Mouse (Mus musculus) ES-CJ7 (cell line): Measurements from ENCODE around the gene Aldh18a1.

Source experiments
- DNase-seq: peaks from one replicate; pipeline ENCODE4 v3.0.0; 2011; ENCODE audit warnings: low read depth, low spot score

The Aldh18a1 gene

DNA sequence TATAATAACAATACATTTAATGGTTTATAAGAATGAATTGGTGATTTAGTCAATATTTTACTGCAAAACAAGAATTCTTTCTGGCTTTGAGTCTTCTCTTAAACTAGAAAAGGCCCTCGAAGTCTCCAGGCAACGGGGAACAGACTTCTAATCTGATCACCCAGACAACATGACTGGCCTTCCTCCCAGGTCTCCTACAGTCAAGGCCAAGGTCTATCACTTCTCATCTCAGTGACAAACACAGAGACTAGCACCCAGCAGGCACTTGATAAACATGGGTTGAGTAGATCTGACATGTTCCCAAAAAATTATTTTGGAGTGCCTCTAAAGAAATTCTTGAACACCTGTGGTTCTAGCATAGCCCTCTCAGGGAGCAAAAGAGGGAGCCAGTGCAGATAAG is 57.9 kb downstream of the Aldh18a1 start:
- DNase-seq, result no peak

DNA sequence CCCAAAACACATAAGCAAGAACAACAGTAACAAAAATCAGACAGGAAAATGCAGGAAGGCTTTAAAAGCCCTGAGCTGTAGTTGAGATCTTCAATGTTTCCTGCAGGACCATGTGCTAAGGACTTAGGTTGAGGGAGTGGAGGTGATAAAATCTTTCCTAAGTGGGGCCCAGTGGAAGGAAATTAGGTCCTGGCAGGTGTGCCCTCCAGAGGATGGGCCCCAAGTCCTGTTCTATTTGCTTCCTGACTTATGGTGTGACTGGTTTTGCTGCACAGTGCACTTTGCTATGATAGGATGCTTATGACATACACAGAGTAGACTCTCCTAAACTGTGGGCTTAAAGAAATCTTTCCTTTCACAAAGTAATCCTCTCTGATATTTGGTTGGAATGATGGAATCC is 60.0 kb downstream of the Aldh18a1 start:
- no peak for DNase-seq

DNA sequence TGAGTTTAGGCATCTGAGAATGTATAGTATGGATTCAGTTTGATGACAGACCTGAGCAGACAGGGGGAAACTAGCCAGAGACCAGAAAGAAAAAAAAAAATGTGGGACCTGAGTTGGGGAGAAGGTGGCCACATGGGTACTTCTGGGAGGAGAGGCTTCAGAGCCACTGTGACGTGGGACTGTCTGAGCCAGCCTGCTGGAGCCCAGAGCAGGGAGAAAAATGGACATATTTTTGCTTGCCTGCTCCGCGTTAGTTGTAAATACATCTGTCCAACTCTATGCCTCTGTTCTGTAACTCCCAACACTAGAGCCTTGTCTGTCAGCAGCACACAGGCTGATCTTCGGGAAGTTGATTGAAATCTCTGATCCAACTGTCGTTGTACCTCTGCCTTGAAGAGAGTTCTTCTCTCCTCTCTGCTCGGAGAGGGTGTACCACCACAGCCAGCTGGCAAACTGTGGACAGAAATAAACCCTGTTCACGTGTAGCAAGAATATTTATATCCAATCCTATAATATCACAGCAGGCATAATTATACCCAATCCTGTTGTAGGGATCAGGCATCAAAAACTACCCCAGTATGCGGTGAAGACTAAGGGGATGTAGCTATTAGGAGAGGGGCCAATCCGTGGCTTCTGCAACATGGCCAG is 61.8 kb downstream of the Aldh18a1 start:
- no peak for DNase-seq

DNA sequence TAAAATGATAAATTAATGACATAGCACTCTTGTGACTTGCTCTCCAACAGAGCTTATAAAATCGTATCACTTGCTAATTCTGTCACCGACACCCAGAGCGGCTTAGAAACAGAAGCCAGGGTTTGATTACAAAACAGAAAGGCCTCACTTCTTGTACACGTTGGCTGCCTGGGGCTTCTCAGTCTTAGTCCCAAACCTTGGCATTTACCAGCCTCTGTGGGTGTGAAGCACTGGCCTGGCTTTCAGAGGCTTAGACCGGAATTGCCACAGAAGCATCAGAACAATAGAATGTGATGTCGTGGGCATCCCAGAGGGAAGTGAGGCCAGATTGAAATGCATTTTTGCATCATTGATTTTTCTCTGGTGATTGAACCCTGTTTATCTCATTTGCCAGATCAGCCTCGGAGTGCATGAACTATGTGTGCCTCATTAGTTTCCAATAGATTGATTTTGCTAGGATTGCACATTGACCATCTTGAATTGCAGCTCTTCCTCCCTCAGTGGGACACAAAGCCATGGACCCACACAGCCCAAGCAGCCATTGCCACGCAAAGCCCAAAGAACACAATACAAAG is 64.7 kb downstream of the Aldh18a1 start:
- no peak for DNase-seq

DNA sequence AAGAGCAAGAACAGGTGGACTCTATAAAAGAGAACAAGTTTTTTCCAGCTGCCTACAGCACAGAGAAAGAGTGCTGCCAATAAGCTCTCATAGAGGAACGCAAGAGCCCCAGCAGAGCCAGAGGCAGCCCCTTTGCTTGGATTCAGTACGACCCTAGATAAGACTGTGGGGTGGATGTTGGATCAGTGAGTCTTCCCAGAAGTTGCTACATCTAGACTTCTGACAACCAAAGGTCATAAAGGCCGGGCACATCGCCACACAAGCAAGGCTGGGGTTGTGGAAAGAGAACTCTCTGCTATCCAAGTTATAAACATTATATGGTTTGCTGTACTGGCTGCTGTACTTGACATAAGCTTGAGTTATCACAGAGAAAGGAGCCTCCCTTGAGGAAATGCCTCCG is 67.9 kb downstream of the Aldh18a1 start:
- no peak for DNase-seq

DNA sequence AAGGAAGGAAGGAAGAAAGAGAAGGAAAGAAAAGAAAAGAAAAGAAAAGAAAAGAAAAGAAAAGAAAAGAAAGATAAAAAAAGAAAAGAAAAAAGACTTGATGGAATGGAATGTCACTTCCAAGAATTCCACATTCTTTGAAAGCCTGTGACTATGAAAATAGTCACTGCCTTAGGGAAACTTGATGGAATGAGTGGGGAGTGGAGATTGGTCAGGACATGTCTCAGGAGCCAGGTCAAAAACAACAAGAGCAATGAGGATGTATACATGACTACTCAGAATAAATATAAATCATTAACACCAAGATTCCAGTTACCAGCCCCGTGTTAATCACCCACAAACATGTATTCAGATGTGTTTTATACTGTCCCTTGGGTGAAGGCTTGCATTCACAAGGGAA is 69.6 kb downstream of the Aldh18a1 start:
- no peak for DNase-seq

DNA sequence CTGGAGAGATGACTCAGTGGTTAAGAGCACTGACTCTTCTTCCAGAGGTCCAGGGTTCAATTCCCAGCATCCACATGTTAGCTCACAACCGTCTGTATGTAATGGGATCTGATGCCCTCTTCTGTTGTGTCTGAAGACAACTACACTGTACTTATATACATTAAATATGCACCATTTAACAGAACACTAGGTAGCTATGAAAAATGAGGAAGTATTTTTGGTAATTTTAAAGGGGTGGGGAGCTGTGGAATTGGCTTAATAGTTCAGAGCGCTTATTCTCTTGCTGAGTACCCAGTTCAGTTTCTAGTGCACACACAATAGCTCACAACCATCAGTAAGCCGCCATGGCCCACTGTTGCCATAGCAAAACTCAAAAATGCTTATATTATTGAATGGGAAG is 72.7 kb downstream of the Aldh18a1 start:
- DNase-seq, result no peak

DNA sequence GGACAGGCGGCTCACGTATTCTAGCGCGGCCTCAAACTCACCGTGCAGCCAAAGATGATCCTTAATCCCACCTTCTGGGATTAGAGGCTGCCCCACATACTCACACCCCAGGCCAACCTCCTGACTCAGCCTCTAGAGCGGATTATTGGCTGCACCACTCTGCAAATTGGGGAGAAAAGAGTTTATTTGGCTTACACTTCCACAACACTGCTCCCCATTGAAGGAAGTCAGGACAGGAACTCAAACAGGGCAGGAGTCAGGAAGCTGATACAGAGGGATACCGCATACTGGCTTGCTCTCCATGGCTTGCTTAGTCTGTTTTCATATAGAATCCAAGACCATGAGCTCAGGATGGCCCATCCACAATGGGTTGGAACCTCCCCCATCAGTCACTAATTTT is 73.9 kb downstream of the Aldh18a1 start:
- no peak for DNase-seq

DNA sequence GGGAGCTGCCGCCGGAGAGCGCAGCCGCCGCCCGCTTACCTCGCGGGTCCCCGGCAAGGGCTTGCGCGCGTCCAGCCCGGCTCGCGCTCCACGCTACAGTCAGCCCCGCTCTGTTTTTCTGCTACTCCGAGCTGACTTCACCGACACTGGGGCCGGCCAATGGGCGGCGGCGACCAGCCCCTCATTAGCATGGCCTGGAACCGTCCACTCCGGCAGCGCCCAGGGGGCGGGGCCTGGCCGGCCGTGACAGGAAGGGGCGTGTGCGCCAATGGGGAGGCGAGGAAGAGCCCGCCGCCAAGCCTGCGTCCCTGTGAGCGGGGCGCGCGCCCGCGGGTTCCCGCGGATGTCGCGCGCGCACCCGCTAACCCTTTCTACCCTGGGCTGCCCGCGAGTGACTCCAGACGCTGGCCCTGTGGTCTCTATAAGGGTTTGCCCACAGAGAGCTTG is 74.6 kb downstream of the Aldh18a1 start, which contains the start of gene Sorbs1:
Sorbs1 (minus strand) TSS at position 148 of the 447 bp plus-strand sequence.
- peak; percentile 93 for DNase-seq

DNA sequence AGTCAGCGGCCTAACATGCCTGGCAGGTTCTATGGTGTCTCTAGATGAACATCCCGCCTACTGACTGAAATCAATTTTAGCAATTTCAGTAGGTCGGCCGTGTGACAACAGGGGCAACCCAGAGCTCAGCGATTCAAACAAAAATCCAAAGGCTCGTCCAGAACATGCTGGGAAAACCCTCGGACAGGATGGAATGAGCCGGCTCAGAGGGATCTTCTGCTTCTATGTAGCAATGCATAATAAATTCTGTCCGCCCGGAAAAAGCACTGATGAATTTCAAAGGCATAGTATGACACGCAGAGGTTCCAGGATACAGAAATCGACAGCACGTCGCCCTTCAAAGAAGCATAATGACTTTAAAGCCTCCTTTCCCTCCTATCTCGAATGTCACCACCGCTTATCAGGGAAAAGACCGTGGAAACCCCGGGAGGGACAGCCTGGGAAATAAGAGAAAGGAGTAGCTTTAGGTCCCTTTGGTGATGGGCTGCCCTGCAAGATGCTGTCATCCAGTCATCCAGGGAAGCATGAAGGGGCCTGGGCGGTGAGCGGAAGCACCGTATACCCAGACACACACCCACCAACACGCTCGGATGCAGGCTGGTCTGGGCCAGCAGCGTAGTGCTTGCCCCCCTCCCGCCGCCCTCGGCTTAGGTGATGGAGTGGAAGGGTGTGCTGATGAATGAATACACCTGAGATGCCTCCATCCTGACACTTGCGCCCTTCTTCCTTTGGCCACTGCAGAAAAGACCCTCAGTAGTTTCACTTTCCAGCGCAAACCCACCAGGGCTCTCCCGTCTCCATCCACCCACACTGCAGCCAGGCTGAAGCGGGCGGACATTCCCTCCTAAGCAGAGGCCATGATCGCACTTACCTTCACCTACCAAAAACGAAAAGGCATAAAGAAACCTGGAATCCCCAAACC is 75.5 kb downstream of the Aldh18a1 start:
- DNase-seq, result peak; percentile 13

DNA sequence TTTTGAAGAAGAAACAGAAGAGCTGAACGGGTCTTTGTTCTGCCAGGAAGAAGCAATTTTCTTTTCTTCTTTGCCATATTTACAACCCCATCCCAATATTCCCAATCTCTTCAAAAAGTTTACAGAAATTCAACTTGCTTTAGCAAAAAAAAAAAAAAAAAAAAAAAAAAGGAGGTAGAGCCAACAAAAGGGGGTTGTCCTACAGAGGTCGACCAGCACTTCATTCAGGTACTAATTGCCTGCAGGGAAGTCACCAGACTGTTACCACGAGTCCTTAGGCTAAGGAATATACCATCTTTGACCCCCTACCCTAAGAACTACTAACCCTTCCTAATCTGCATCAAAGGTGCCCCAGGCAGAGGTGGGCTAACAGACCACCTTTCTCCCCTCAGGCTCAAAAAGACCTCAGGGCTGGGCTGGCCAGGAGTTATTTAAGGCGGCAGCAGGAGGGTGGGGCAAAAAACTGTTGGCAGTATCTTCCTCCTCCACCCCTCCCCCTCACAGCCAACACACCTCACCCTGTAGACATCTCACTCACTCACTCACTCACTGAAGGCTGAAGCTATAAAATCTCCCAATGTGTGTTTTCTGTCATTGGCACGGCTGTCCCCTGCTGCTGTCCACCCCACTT is 76.5 kb downstream of the Aldh18a1 start:
- peak; percentile 71 for DNase-seq

DNA sequence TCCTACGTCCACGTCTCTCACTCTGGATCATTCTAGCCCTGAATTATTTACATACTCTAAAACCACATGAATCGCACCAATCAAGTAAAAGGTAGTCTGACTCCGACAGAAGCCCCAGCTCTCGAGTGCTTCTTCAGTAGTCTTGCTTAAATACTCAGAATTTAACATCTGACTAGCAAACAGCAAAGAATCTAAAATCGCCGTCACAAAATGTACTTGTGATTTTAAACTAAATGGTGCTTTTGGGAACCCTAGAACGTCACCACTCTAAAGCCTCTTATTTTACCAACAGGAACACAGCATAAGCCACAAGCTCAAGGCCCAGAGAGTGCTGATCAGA is 77.2 kb downstream of the Aldh18a1 start:
- DNase-seq, result no peak

DNA sequence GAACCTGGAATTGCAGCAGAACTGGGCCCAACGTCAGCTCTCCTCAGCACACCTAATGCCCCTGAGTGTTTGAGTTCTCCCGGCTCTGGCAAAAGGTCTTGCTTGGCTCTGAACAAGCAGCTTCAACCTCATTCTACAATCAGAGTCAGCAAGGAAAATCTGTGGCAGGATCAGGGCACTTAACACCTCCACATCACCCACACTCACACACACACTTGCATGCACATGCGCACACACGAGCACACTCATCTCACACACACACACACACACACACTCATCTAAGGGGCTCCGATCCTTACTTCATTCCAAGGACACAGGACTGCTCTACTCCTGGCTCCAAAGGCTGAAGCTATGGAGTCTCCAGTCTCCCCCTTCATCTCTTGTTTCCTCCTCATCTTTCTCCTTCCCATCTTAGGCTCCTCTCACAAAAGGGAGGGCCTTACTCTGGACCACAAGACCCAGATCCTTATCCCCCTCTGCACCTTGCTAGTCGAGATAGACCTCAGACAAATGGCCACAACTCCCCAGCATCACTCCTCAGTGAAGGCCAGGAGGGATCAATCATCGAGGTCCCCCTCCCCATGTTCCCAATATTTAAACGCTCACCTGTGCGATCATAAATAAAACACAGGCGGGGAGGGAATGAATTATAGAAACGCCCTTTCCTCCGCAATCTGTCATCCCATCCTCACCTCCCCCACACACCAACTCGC is 77.7 kb downstream of the Aldh18a1 start:
- no peak for DNase-seq

DNA sequence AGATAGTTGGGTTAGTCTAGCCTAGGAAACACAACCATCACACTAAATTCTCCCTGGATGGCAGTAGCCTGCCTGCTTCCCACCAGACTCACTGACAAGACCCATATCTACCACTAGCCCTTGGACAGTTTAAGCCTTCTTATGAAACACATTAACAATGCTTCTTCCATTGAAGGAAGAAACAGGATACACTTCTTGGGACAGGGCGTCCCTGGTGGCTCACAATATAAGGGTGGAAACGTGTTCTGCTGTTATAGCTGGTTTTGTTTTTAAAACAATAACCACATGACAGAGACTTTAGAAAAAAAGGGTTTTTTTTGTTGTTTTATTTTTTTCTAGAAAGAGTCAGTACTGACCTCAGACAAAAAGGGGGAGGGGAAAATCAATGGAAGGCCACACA is 79.0 kb downstream of the Aldh18a1 start:
- no peak for DNase-seq

DNA sequence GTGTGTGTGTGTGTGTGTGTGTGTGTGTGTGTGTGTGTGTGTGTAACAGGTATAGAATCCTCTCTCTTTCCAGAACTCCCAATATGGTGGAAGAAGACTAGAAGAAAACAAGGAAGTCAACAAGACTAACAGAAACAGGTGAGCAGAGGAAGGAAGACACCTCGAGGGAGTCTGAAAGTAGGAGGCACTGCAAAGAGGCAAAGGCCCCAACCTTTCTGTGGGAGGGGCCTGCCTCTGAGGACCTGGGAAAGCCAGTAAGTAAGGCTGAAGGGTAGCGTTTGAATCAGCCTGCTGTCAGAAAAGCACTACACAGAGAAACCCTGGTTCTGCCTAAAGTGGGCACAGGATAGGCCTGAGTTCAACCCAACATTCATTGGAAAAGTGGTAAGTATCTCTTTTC is 79.4 kb downstream of the Aldh18a1 start:
- DNase-seq, result no peak

DNA sequence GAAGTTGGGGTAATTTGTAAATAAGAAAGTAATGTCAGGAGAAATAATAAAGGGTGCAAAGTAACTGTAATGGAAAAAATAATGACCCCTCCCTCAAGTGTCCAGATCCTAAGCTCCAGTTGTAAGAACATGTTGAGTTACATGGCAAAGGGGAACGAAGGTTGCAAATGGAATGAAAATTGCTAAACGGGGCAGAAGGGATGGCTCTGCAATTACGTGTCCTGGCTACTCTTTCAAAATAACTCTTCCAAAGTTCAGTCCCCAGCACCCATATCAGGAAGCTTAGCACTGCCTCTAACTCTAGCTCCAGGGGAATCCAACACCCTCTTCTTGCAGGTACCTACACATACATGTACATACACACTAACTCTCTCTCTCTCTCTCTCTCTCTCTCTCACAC is 81.3 kb downstream of the Aldh18a1 start:
- no peak for DNase-seq

DNA sequence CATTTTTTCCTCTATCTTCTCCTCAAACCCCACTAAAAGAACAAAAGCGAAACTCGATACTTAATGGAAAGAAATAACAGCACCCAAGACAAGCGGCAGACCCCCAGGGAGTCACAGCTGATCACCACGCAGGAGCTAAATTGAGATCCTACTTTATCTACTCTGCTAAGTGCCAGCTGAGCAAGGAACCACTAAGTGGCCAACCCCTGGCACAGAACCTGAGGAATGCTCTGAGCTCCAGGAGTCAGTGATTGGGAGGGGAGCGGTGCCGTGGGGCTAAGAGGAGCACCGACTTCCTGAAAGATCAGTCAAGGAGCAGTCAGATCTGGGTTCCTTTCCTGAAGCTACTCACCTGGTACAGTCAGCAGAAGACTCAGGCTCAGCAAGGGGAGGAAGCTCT is 83.9 kb downstream of the Aldh18a1 start:
- no peak for DNase-seq
